Comparison of ENCODE assay signal across 8 mouse cellular contexts in genomic region chr17:13699716-13700115, GRCm38 (mm10).
DNase-seq lines count a peak whose midpoint lies in the region; ATAC-seq and TF ChIP-seq lines count a peak whose summit lies in the region.

No protein-coding gene starts in this region.

- in situ Hi-C loops in ES-E14 (cut with MboI; ENCODE audit: low sequenced_read_pairs in 2 of 2, unreplicated experiment in 2 of 2), result no loop called here

- H3K9me3 ChIP-seq in ES-E14 (ENCODE audit: control insufficient read depth, insufficient read depth, low read depth, low read length), result no peaks in the 10 kb centered on the region
- no peaks in the 10 kb centered on the region for H3K9me3 ChIP-seq in forebrain, embryonic 13.5 days (replicated peaks)
- no peaks in the 10 kb centered on the region for H3K9me3 ChIP-seq in hindbrain, embryonic 16.5 days (ENCODE audit: control insufficient read depth, low read length)
- no peaks in the 10 kb centered on the region for H3K9me3 ChIP-seq in liver, embryonic 15.5 days (replicated peaks)

- no peak for DNase-seq in ES-E14 (ENCODE audit: low read depth, low spot score)
- DNase-seq in thymus, postnatal 36 days, result no peak
- no peak for DNase-seq in frontal cortex, postnatal 10 days (ENCODE audit: low spot score in 2 of 2)
- no peak for DNase-seq in spleen, postnatal 14 days (ENCODE audit: low spot score in 2 of 2)

- no peak overlapping the region for H3K4me3 ChIP-seq in ES-E14 (ENCODE audit: insufficient read depth in 1 of 2, low read depth in 1 of 2, low read length in 2 of 2, poor library complexity in 1 of 2, severe bottlenecking in 1 of 2)
- H3K4me3 ChIP-seq in forebrain, embryonic 13.5 days, result no peak overlapping the region
- H3K4me3 ChIP-seq in hindbrain, embryonic 16.5 days (ENCODE audit: low read length), result no peak overlapping the region
- H3K4me3 ChIP-seq in liver, embryonic 15.5 days (replicated peaks), result no peak overlapping the region

- H3K4me2 ChIP-seq in forebrain, embryonic 13.5 days, result no peak overlapping the region
- no peak overlapping the region for H3K4me2 ChIP-seq in hindbrain, embryonic 16.5 days (ENCODE audit: low read length)
- H3K4me2 ChIP-seq in liver, embryonic 15.5 days, result 0 out of 2 replicates have a peak overlapping the region, but pooled peaks have one; percentile 10

- H3K9ac ChIP-seq in ES-E14 (ENCODE audit: insufficient read depth, low read depth, low read length, poor library complexity, severe bottlenecking), result no peak overlapping the region
- H3K9ac ChIP-seq in forebrain, embryonic 13.5 days, result no peak overlapping the region
- H3K9ac ChIP-seq in hindbrain, embryonic 16.5 days (ENCODE audit: low read depth, low read length), result no peak overlapping the region
- no peak overlapping the region for H3K9ac ChIP-seq in liver, embryonic 15.5 days

- H3K27ac ChIP-seq in ES-E14 (ENCODE audit: insufficient read depth, low read depth, low read length, poor library complexity, severe bottlenecking), result peak overlapping the region; percentile 26; the same call in 1 of the 2 replicates
- peak overlapping the region; percentile 42 for H3K27ac ChIP-seq in forebrain, embryonic 13.5 days
- H3K27ac ChIP-seq in hindbrain, embryonic 16.5 days (ENCODE audit: low read depth, low read length), result peak overlapping the region; percentile 13
- H3K27ac ChIP-seq in liver, embryonic 15.5 days (replicated peaks), result peak overlapping the region; percentile 53

- no peaks in the 10 kb centered on the region for H3K27me3 ChIP-seq in forebrain, embryonic 13.5 days
- H3K27me3 ChIP-seq in hindbrain, embryonic 16.5 days (replicated peaks; ENCODE audit: control insufficient read depth, insufficient read depth, low read length), result no peaks in the 10 kb centered on the region
- no peaks in the 10 kb centered on the region for H3K27me3 ChIP-seq in liver, embryonic 15.5 days

- ATAC-seq in forebrain, embryonic 13.5 days, result no peak
- ATAC-seq in hindbrain, embryonic 16.5 days, result no peak
- no peak for ATAC-seq in liver, embryonic 15.5 days (ENCODE audit: insufficient read depth)
- ATAC-seq in erythroblast, adult 5-6 weeks (replicated peaks; ENCODE audit: low FRiP score, poor library complexity, severe bottlenecking), result no peak

- peaks cover 9 to 16% of the 10 kb centered on the region in 2 experiments for H3K4me1 ChIP-seq in ES-E14 (ENCODE audit: control insufficient read depth in 2 of 2, insufficient read depth in 2 of 2, low read length in 2 of 2, poor library complexity in 1 of 2)
- peaks cover 24% of the 10 kb centered on the region for H3K4me1 ChIP-seq in forebrain, embryonic 13.5 days
- H3K4me1 ChIP-seq in hindbrain, embryonic 16.5 days (ENCODE audit: control insufficient read depth, insufficient read depth, low read depth, low read length), result peaks cover 2% of the 10 kb centered on the region
- no peaks in the 10 kb centered on the region for H3K4me1 ChIP-seq in liver, embryonic 15.5 days (replicated peaks)

- 69% methylated on average over 7 of the region's 7 CpGs for WGBS in forebrain, embryonic 13.5 days
- 65% methylated on average over 7 of the region's 7 CpGs for WGBS in hindbrain, embryonic 16.5 days
- WGBS in liver, embryonic 15.5 days (ENCODE audit: insufficient replicate concordance), result 34% methylated on average over 7 of the region's 7 CpGs

- no peaks in the 10 kb centered on the region for H3K36me3 ChIP-seq in ES-E14 (ENCODE audit: control insufficient read depth, insufficient read depth, low read length, poor library complexity, severe bottlenecking)
- no peaks in the 10 kb centered on the region for H3K36me3 ChIP-seq in forebrain, embryonic 13.5 days (ENCODE audit: poor library complexity, severe bottlenecking)
- no peaks in the 10 kb centered on the region for H3K36me3 ChIP-seq in hindbrain, embryonic 16.5 days (ENCODE audit: control insufficient read depth, insufficient read depth, low read length)
- H3K36me3 ChIP-seq in liver, embryonic 15.5 days (replicated peaks), result no peaks in the 10 kb centered on the region

TF ChIP-seq in ES-E14, 5 proteins besides CTCF, POLR2A, EP300 and RAD21:
- TF ChIP-seq CHD2 (IDR thresholded peaks at IDR 0.05; ENCODE audit: low read depth, low read length) (no peak), ZC3H11A (IDR thresholded peaks at IDR 0.05; ENCODE audit: borderline replicate concordance, low read depth, low read length) (no peak), ZNF384 (IDR thresholded peaks at IDR 0.05; ENCODE audit: low read depth, low read length) (no peak), HCFC1 (IDR thresholded peaks at IDR 0.05; ENCODE audit: borderline replicate concordance, insufficient read depth, low read length) (no peak), MAFK (IDR thresholded peaks at IDR 0.05; ENCODE audit: insufficient read depth, low read depth, low read length) (no peak)
